Mouse (Mus musculus) E14TG2a.4 (cell line): ENCODE results near the gene Gm5485.

Experiments
- H3K27me3 ChIP-seq: 2 replicates; pipeline ENCODE4 v1.6.1; 2014; ENCODE audit warnings: low read length, control low read depth; ENCODE audit not compliant: insufficient read depth
- H3K36me3 ChIP-seq: 2 replicates; pipeline ENCODE4 v1.6.1; 2014; ENCODE audit warnings: low read length, control low read depth; ENCODE audit not compliant: insufficient read depth
- H3K4me1 ChIP-seq: replicated peaks from 2 replicates; pipeline ENCODE4 v1.6.1; 2014; ENCODE audit warnings: low read depth, low read length, control low read depth
- H3K4me3 ChIP-seq: replicated peaks from 2 replicates; pipeline ENCODE4 v1.5.1; 2014; ENCODE audit warnings: mild to moderate bottlenecking, low read length
- H3K9me3 ChIP-seq: 2 replicates; pipeline ENCODE4 v1.6.1; 2014; ENCODE audit warnings: low read length, control low read depth
- CTCF ChIP-seq: conservative IDR thresholded peaks from 2 replicates; pipeline ENCODE4 v1.5.1; 2014; ENCODE audit warnings: low read length
- NANOG ChIP-seq: IDR thresholded peaks from 2 replicates; pipeline ENCODE4 v1.6.1; 2014; ENCODE audit warnings: borderline replicate concordance, low read length, mixed read lengths
- POU5F1 ChIP-seq: IDR thresholded peaks from 2 replicates; pipeline ENCODE4 v1.6.1; 2014; ENCODE audit warnings: low read length, borderline replicate concordance

The Gm5485 gene

DNA sequence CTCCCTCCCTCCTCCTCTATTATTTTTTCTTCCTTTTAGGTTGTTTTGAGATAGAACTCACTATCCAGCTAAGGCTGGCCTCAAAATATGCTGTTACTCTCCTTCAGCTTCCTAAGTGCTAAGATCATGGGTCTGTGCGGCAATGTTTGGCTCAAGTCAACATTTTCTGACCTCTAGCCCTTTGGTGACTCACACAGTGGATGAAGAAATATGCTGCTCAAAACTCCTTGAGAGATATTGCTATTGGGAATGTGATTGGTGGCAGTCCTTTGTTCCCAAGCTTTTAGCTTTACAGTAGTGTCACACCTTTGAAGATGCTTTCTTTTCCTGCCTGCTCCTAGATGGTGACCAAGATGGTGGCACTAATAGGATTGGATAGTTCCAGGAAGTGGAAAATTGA is 55.8 kb downstream of the Gm5485 start:
- H3K36me3 ChIP-seq, result no peaks in the 10 kb centered on the region
- peaks cover 4% of the 10 kb centered on the region; the same call in 1 of the 2 replicates for H3K9me3 ChIP-seq
- no peaks in the 10 kb centered on the region for H3K27me3 ChIP-seq
- peaks cover 20% of the 10 kb centered on the region for H3K4me1 ChIP-seq
- TF ChIP-seq CTCF, result no peak
- no peak for TF ChIP-seq NANOG
- no peak for TF ChIP-seq POU5F1
- no peak overlapping the region for H3K4me3 ChIP-seq

DNA sequence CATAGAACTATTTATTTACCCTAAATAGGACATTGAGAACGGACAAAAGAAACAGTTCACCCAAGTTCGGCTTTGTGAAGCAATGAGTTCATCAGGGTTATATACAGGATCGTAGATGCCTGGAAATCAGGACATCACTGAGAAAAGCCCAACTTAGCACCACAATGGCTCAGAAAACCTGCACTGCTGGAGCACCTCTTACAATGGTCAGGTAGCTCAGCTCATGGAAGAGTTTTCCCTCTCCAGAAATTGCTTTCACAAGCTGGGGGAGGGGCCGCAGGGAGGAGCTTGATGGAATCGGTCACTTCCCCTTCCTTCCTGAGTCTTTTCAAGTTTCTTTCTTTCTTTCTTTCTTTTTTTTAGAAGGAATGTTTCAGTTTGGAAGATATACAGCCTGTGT is 56.5 kb downstream of the Gm5485 start:
- Histone ChIP-seq H3K27me3 (no peaks in the 10 kb centered on the region), H3K36me3 (no peaks in the 10 kb centered on the region), H3K9me3 (peaks cover 4% of the 10 kb centered on the region; the same call in 1 of the 2 replicates), H3K4me1 (peaks cover 20% of the 10 kb centered on the region), H3K4me3 (no peak overlapping the region)
- TF ChIP-seq POU5F1 (no peak), CTCF (no peak), NANOG (peak; percentile 54; the same call in 1 of the 2 replicates)
